Mouse (Mus musculus): ENCODE measurements around the gene Lman2l. TPM values are rescaled to one million over a fixed set of nuclear protein-coding genes. Genes with fewer than 3 reads are reported as not detected.

The Lman2l gene
- polyA plus RNA-seq, 1 experiment = 26.9 TPM

- H3K27ac ChIP-seq (ENCODE audit: insufficient read depth, low read length) = no peak overlapping the region
- H3K27me3 ChIP-seq (ENCODE audit: control insufficient read depth, insufficient read depth, low read length, poor library complexity, severe bottlenecking) = no peaks in the 10 kb centered on the region
- no peaks in the 10 kb centered on the region for H3K9me3 ChIP-seq (replicated peaks; ENCODE audit: control insufficient read depth, insufficient read depth, low read length, poor library complexity, severe bottlenecking)
- H3K4me3 ChIP-seq (ENCODE audit: low read depth, low read length) = no peak overlapping the region
- no peaks in the 10 kb centered on the region for H3K4me1 ChIP-seq (ENCODE audit: control insufficient read depth, insufficient read depth, low read length)
- no peak overlapping the region for H3K9ac ChIP-seq (ENCODE audit: low read depth, poor library complexity, severe bottlenecking)
- no peaks in the 10 kb centered on the region for H3K36me3 ChIP-seq (ENCODE audit: control insufficient read depth, insufficient read depth, low read length, poor library complexity, severe bottlenecking)
- TF ChIP-seq CTCF (IDR thresholded peaks at IDR 0.05; ENCODE audit: low read depth, low read length) (no peak), POLR2A (IDR thresholded peaks at IDR 0.05; ENCODE audit: insufficient read depth, low read length) (no peak), EP300 (IDR thresholded peaks at IDR 0.05; ENCODE audit: insufficient read depth, low read depth, low read length) (no peak)
Measured at GRCm38 (mm10) chr1:36469811-36470444, 24.9 kb upstream of the Lman2l start.

GRCm38 (mm10) chr1:36467446-36467845, 22.4 kb upstream of the Lman2l start:
- no peaks in the 10 kb centered on the region for H3K36me3 ChIP-seq (ENCODE audit: control insufficient read depth, insufficient read depth, low read length, poor library complexity, severe bottlenecking)
- no peaks in the 10 kb centered on the region for H3K27me3 ChIP-seq (ENCODE audit: control insufficient read depth, insufficient read depth, low read length, poor library complexity, severe bottlenecking)
- TF ChIP-seq POLR2A (IDR thresholded peaks at IDR 0.05; ENCODE audit: insufficient read depth, low read length) (no peak), CTCF (IDR thresholded peaks at IDR 0.05; ENCODE audit: low read depth, low read length) (no peak), EP300 (IDR thresholded peaks at IDR 0.05; ENCODE audit: insufficient read depth, low read depth, low read length) (no peak)
- H3K9ac ChIP-seq (ENCODE audit: low read depth, poor library complexity, severe bottlenecking) = no peak overlapping the region
- H3K27ac ChIP-seq (ENCODE audit: insufficient read depth, low read length) = no peak overlapping the region
- H3K4me1 ChIP-seq (ENCODE audit: control insufficient read depth, insufficient read depth, low read length) = no peaks in the 10 kb centered on the region
- H3K4me3 ChIP-seq (ENCODE audit: low read depth, low read length) = no peak overlapping the region
- H3K9me3 ChIP-seq (replicated peaks; ENCODE audit: control insufficient read depth, insufficient read depth, low read length, poor library complexity, severe bottlenecking) = no peaks in the 10 kb centered on the region

- H3K36me3 ChIP-seq (ENCODE audit: control insufficient read depth, insufficient read depth, low read length, poor library complexity, severe bottlenecking) = no peaks in the 10 kb centered on the region
- no peak overlapping the region for H3K4me3 ChIP-seq (ENCODE audit: low read depth, low read length)
- H3K4me1 ChIP-seq (ENCODE audit: control insufficient read depth, insufficient read depth, low read length) = no peaks in the 10 kb centered on the region
- H3K9me3 ChIP-seq (replicated peaks; ENCODE audit: control insufficient read depth, insufficient read depth, low read length, poor library complexity, severe bottlenecking) = no peaks in the 10 kb centered on the region
- no peak overlapping the region for H3K9ac ChIP-seq (ENCODE audit: low read depth, poor library complexity, severe bottlenecking)
- no peak overlapping the region for H3K27ac ChIP-seq (ENCODE audit: insufficient read depth, low read length)
- TF ChIP-seq POLR2A (IDR thresholded peaks at IDR 0.05; ENCODE audit: insufficient read depth, low read length) (no peak), EP300 (IDR thresholded peaks at IDR 0.05; ENCODE audit: insufficient read depth, low read depth, low read length) (no peak), CTCF (IDR thresholded peaks at IDR 0.05; ENCODE audit: low read depth, low read length) (no peak)
- H3K27me3 ChIP-seq (ENCODE audit: control insufficient read depth, insufficient read depth, low read length, poor library complexity, severe bottlenecking) = no peaks in the 10 kb centered on the region
Measured at GRCm38 (mm10) chr1:36465641-36466160, 20.6 kb upstream of the Lman2l start.

GRCm38 (mm10) chr1:36461829-36462228, 16.8 kb upstream of the Lman2l start:
- Histone ChIP-seq H3K4me1 (ENCODE audit: control insufficient read depth, insufficient read depth, low read length) (no peaks in the 10 kb centered on the region), H3K9me3 (replicated peaks; ENCODE audit: control insufficient read depth, insufficient read depth, low read length, poor library complexity, severe bottlenecking) (no peaks in the 10 kb centered on the region), H3K9ac (ENCODE audit: low read depth, poor library complexity, severe bottlenecking) (no peak overlapping the region), H3K36me3 (ENCODE audit: control insufficient read depth, insufficient read depth, low read length, poor library complexity, severe bottlenecking) (no peaks in the 10 kb centered on the region), H3K27me3 (ENCODE audit: control insufficient read depth, insufficient read depth, low read length, poor library complexity, severe bottlenecking) (no peaks in the 10 kb centered on the region), H3K27ac (ENCODE audit: insufficient read depth, low read length) (no peak overlapping the region), H3K4me3 (ENCODE audit: low read depth, low read length) (no peak overlapping the region)
- TF ChIP-seq POLR2A (IDR thresholded peaks at IDR 0.05; ENCODE audit: insufficient read depth, low read length) = no peak
- no peak for TF ChIP-seq EP300 (IDR thresholded peaks at IDR 0.05; ENCODE audit: insufficient read depth, low read depth, low read length)
- no peak for TF ChIP-seq CTCF (IDR thresholded peaks at IDR 0.05; ENCODE audit: low read depth, low read length)

- TF ChIP-seq POLR2A (IDR thresholded peaks at IDR 0.05; ENCODE audit: insufficient read depth, low read length) (no peak), CTCF (IDR thresholded peaks at IDR 0.05; ENCODE audit: low read depth, low read length) (no peak), EP300 (IDR thresholded peaks at IDR 0.05; ENCODE audit: insufficient read depth, low read depth, low read length) (no peak)
Measured at GRCm38 (mm10) chr1:36458169-36458568, 13.1 kb upstream of the Lman2l start.

GRCm38 (mm10) chr1:36457388-36458014, 12.4 kb upstream of the Lman2l start:
- no peaks in the 10 kb centered on the region for H3K4me1 ChIP-seq (ENCODE audit: control insufficient read depth, insufficient read depth, low read length)

More at GRCm38 (mm10) chr1:36458169-36458568, 13.1 kb upstream of the Lman2l start:
- Histone ChIP-seq H3K4me1 (ENCODE audit: control insufficient read depth, insufficient read depth, low read length) (no peaks in the 10 kb centered on the region), H3K27ac (ENCODE audit: insufficient read depth, low read length) (no peak overlapping the region), H3K36me3 (ENCODE audit: control insufficient read depth, insufficient read depth, low read length, poor library complexity, severe bottlenecking) (no peaks in the 10 kb centered on the region), H3K27me3 (ENCODE audit: control insufficient read depth, insufficient read depth, low read length, poor library complexity, severe bottlenecking) (no peaks in the 10 kb centered on the region), H3K9me3 (replicated peaks; ENCODE audit: control insufficient read depth, insufficient read depth, low read length, poor library complexity, severe bottlenecking) (no peaks in the 10 kb centered on the region), H3K9ac (ENCODE audit: low read depth, poor library complexity, severe bottlenecking) (no peak overlapping the region), H3K4me3 (ENCODE audit: low read depth, low read length) (no peak overlapping the region)

More at GRCm38 (mm10) chr1:36457388-36458014, 12.4 kb upstream of the Lman2l start:
- Histone ChIP-seq H3K27ac (ENCODE audit: insufficient read depth, low read length) (no peak overlapping the region), H3K36me3 (ENCODE audit: control insufficient read depth, insufficient read depth, low read length, poor library complexity, severe bottlenecking) (no peaks in the 10 kb centered on the region), H3K9ac (ENCODE audit: low read depth, poor library complexity, severe bottlenecking) (no peak overlapping the region), H3K4me3 (ENCODE audit: low read depth, low read length) (no peak overlapping the region), H3K27me3 (ENCODE audit: control insufficient read depth, insufficient read depth, low read length, poor library complexity, severe bottlenecking) (no peaks in the 10 kb centered on the region), H3K9me3 (replicated peaks; ENCODE audit: control insufficient read depth, insufficient read depth, low read length, poor library complexity, severe bottlenecking) (no peaks in the 10 kb centered on the region)
- TF ChIP-seq POLR2A (IDR thresholded peaks at IDR 0.05; ENCODE audit: insufficient read depth, low read length) (no peak), CTCF (IDR thresholded peaks at IDR 0.05; ENCODE audit: low read depth, low read length) (no peak), EP300 (IDR thresholded peaks at IDR 0.05; ENCODE audit: insufficient read depth, low read depth, low read length) (no peak)

All from ES-Bruce4 (cell line).